Mouse (Mus musculus): ENCODE results near the gene Pik3r5.

DNA sequence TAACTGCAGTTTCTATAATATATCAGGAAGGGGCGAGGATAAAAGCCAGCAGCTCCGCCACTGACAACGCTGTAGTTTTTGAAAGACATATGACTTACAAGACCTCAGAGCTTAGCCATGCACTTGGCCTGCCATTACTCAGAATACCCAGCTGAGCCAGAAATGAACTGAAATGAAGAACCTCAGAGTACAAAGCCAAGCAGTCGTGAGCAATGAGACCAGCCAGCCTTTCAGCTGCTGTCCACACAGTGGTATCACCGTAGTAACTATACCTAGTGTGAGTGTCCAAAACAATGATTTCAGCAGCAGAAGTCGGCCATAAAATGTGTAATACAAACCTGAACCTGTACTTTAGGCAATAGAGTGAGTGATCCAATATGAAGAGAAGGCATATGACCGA lies 35.5 kb downstream of the Pik3r5 start:
- TF ChIP-seq CTCF (IDR thresholded peaks at IDR 0.05; ENCODE audit: low read depth) (no peak), EP300 (optimal IDR thresholded peaks at IDR 0.05) (no peak)

All from stomach, postnatal 0 days (tissue).